Mouse (Mus musculus) forebrain, embryonic 13.5 days (tissue): ENCODE measurements at regions not wholly inside any gene's neighbourhood (a gene's known extent, or its start where the extent isn't known, plus 50 kb on each side); places are given as distances from the start of the nearest gene placed in this dataset.

Source experiments
- ATAC-seq: fragments of 200-750 bp; cut with Nextera tagmentation; 2 replicates; pipeline ENCODE4 v1.8.0; 2017
- H3K27ac ChIP-seq: fragments of 300-500 bp; sonication (generic); 2 replicates; pipeline ENCODE4 v1.5.1; 2015; ENCODE audit warnings: inconsistent platforms, mild to moderate bottlenecking, moderate library complexity
- H3K27me3 ChIP-seq: fragments of 300-500 bp; sonication (generic); 2 replicates; pipeline ENCODE4 v1.6.1; 2015; ENCODE audit warnings: mild to moderate bottlenecking, inconsistent platforms
- H3K36me3 ChIP-seq: fragments of 300-500 bp; sonication (generic); 2 replicates; pipeline ENCODE4 v1.6.1; 2015; ENCODE audit warnings: mild to moderate bottlenecking, inconsistent platforms; ENCODE audit not compliant: poor library complexity, severe bottlenecking
- H3K4me1 ChIP-seq: fragments of 300-500 bp; sonication (generic); 2 replicates; pipeline ENCODE4 v1.6.1; 2015; ENCODE audit warnings: inconsistent platforms
- H3K4me2 ChIP-seq: fragments of 300-500 bp; sonication (generic); 2 replicates; pipeline ENCODE4 v1.6.1; 2015; ENCODE audit warnings: inconsistent platforms, mild to moderate bottlenecking, moderate library complexity
- H3K4me3 ChIP-seq: fragments of 300-500 bp; sonication (generic); 2 replicates; pipeline ENCODE4 v1.5.1; 2015; ENCODE audit warnings: mild to moderate bottlenecking, inconsistent platforms
- H3K9ac ChIP-seq: fragments of 300-500 bp; sonication (generic); 2 replicates; pipeline ENCODE4 v1.6.1; 2015; ENCODE audit warnings: mild to moderate bottlenecking, inconsistent platforms
- H3K9me3 ChIP-seq: fragments of 300-500 bp; sonication (generic); replicated peaks from 2 replicates; pipeline ENCODE4 v1.6.1; 2016; ENCODE audit warnings: inconsistent platforms
- WGBS: fragments of 180-500 bp; shearing (Covaris S2); methylation state at CpG from one replicate; pipeline ENCODE4 v1.1.7; 2015; 5-methylcytosine and 5-hydroxymethylcytosine counted together

GRCm38 (mm10) chr5:118334054-118334453 lies 89.0 kb downstream of the 2410131K14Rik start:
- H3K27ac ChIP-seq: no peak overlapping the region
- no peak for ATAC-seq
- peaks cover 3% of the 10 kb centered on the region; the same call in 1 of the 2 replicates for H3K27me3 ChIP-seq
- no peaks in the 10 kb centered on the region for H3K36me3 ChIP-seq
- no peak overlapping the region for H3K9ac ChIP-seq
- H3K4me2 ChIP-seq: no peak overlapping the region
- H3K4me3 ChIP-seq: no peak overlapping the region
- no peaks in the 10 kb centered on the region for H3K9me3 ChIP-seq
- peaks cover 20% of the 10 kb centered on the region for H3K4me1 ChIP-seq
- 91% methylated on average over 2 of the region's 2 CpGs for WGBS

GRCm38 (mm10) chr5:118338186-118338585 lies 93.2 kb downstream of the 2410131K14Rik start:
- Histone ChIP-seq H3K9me3 (peaks cover 6% of the 10 kb centered on the region; the same call in 1 of the 2 replicates), H3K27me3 (no peaks in the 10 kb centered on the region), H3K4me3 (no peak overlapping the region), H3K4me2 (no peak overlapping the region), H3K36me3 (no peaks in the 10 kb centered on the region), H3K27ac (no peak overlapping the region), H3K4me1 (peaks cover 5% of the 10 kb centered on the region), H3K9ac (no peak overlapping the region)
- ATAC-seq: no peak
- WGBS: 95% methylated on average over 8 of the region's 8 CpGs

- WGBS: 62% methylated on average over 22 of the region's 22 CpGs
- no peaks in the 10 kb centered on the region for H3K36me3 ChIP-seq
- H3K9ac ChIP-seq: no peak overlapping the region
- H3K4me1 ChIP-seq: peaks cover 23% of the 10 kb centered on the region
- no peaks in the 10 kb centered on the region for H3K27me3 ChIP-seq
- 0 out of 2 replicates have a peak, but pooled peaks have one; percentile 10 for ATAC-seq
- no peak overlapping the region for H3K4me2 ChIP-seq
- no peak overlapping the region for H3K4me3 ChIP-seq
- no peak overlapping the region for H3K27ac ChIP-seq
- peaks cover 6% of the 10 kb centered on the region; the same call in 1 of the 2 replicates for H3K9me3 ChIP-seq
Observed at GRCm38 (mm10) chr5:118339676-118340661, 94.9 kb downstream of the 2410131K14Rik start.

GRCm38 (mm10) chr5:118343444-118344320 lies 98.7 kb downstream of the 2410131K14Rik start:
- Histone ChIP-seq H3K4me3 (no peak overlapping the region), H3K9ac (peak overlapping the region; percentile 6), H3K27me3 (no peaks in the 10 kb centered on the region), H3K4me2 (peak overlapping the region; percentile 25), H3K36me3 (no peaks in the 10 kb centered on the region), H3K27ac (peak overlapping the region; percentile 8; the same call in 1 of the 2 replicates), H3K9me3 (peaks cover 6% of the 10 kb centered on the region; the same call in 1 of the 2 replicates), H3K4me1 (peaks cover 28% of the 10 kb centered on the region)
- 15% methylated on average over 19 of the region's 19 CpGs for WGBS
- 0 out of 2 replicates have a peak, but pooled peaks have one; percentile 21 for ATAC-seq

- WGBS: 61% methylated on average over 3 of the region's 3 CpGs
- H3K4me3 ChIP-seq: no peak overlapping the region
- ATAC-seq: no peak
Observed at GRCm38 (mm10) chr5:118345226-118345625, 100.2 kb downstream of the 2410131K14Rik start.

GRCm38 (mm10) chr5:118349057-118349456 lies 104.0 kb downstream of the 2410131K14Rik start:
- 91% methylated on average over 3 of the region's 3 CpGs for WGBS
- Histone ChIP-seq H3K4me2 (no peak overlapping the region), H3K9me3 (no peaks in the 10 kb centered on the region), H3K4me1 (peaks cover 19% of the 10 kb centered on the region), H3K27me3 (no peaks in the 10 kb centered on the region), H3K27ac (no peak overlapping the region), H3K9ac (no peak overlapping the region), H3K4me3 (no peak overlapping the region), H3K36me3 (no peaks in the 10 kb centered on the region)
- ATAC-seq: no peak

More at GRCm38 (mm10) chr5:118345226-118345625, 100.2 kb downstream of the 2410131K14Rik start:
- Histone ChIP-seq H3K36me3 (no peaks in the 10 kb centered on the region), H3K9ac (no peak overlapping the region), H3K27me3 (no peaks in the 10 kb centered on the region), H3K27ac (no peak overlapping the region), H3K4me1 (peaks cover 27% of the 10 kb centered on the region), H3K9me3 (peaks cover 6% of the 10 kb centered on the region; the same call in 1 of the 2 replicates), H3K4me2 (no peak overlapping the region)

GRCm38 (mm10) chr5:118351301-118351700 lies 106.3 kb downstream of the 2410131K14Rik start:
- Histone ChIP-seq H3K4me1 (peaks cover 20% of the 10 kb centered on the region), H3K4me2 (no peak overlapping the region), H3K9ac (no peak overlapping the region), H3K4me3 (no peak overlapping the region), H3K27me3 (no peaks in the 10 kb centered on the region), H3K9me3 (no peaks in the 10 kb centered on the region), H3K36me3 (no peaks in the 10 kb centered on the region), H3K27ac (no peak overlapping the region)
- ATAC-seq: no peak
- 29% methylated on average over 1 of the region's 1 CpGs for WGBS

GRCm38 (mm10) chr5:118352142-118352541 lies 107.1 kb downstream of the 2410131K14Rik start:
- no peak overlapping the region for H3K27ac ChIP-seq
- H3K9me3 ChIP-seq: no peaks in the 10 kb centered on the region
- H3K4me3 ChIP-seq: no peak overlapping the region
- H3K4me2 ChIP-seq: no peak overlapping the region
- no peak for ATAC-seq
- no peak overlapping the region for H3K9ac ChIP-seq
- H3K36me3 ChIP-seq: no peaks in the 10 kb centered on the region
- WGBS: 96% methylated on average over 4 of the region's 4 CpGs
- no peaks in the 10 kb centered on the region for H3K27me3 ChIP-seq
- peaks cover 21% of the 10 kb centered on the region for H3K4me1 ChIP-seq

- no peak overlapping the region for H3K27ac ChIP-seq
- WGBS: 73% methylated on average over 6 of the region's 6 CpGs
- H3K9ac ChIP-seq: no peak overlapping the region
- H3K27me3 ChIP-seq: no peaks in the 10 kb centered on the region
- no peaks in the 10 kb centered on the region for H3K9me3 ChIP-seq
- peaks cover 21% of the 10 kb centered on the region for H3K4me1 ChIP-seq
- H3K36me3 ChIP-seq: no peaks in the 10 kb centered on the region
- H3K4me3 ChIP-seq: no peak overlapping the region
- no peak for ATAC-seq
- H3K4me2 ChIP-seq: no peak overlapping the region
Observed at GRCm38 (mm10) chr5:118353061-118353460, 108.0 kb downstream of the 2410131K14Rik start.

- Histone ChIP-seq H3K9me3 (no peaks in the 10 kb centered on the region), H3K27ac (no peak overlapping the region), H3K9ac (no peak overlapping the region), H3K27me3 (no peaks in the 10 kb centered on the region), H3K4me1 (peaks cover 21% of the 10 kb centered on the region), H3K4me3 (no peak overlapping the region), H3K36me3 (no peaks in the 10 kb centered on the region), H3K4me2 (no peak overlapping the region)
- 11% methylated on average over 9 of the region's 9 CpGs for WGBS
- ATAC-seq: no peak
Observed at GRCm38 (mm10) chr5:118353689-118354088, 108.7 kb downstream of the 2410131K14Rik start.

- no peak overlapping the region for H3K4me3 ChIP-seq
- ATAC-seq: no peak
- no peaks in the 10 kb centered on the region for H3K36me3 ChIP-seq
- H3K4me2 ChIP-seq: no peak overlapping the region
- no peaks in the 10 kb centered on the region for H3K9me3 ChIP-seq
- no peak overlapping the region for H3K27ac ChIP-seq
- no peak overlapping the region for H3K9ac ChIP-seq
- H3K27me3 ChIP-seq: no peaks in the 10 kb centered on the region
- H3K4me1 ChIP-seq: peaks cover 21% of the 10 kb centered on the region
- WGBS: 23% methylated on average over 5 of the region's 5 CpGs
Observed at GRCm38 (mm10) chr5:118354127-118354526, 109.1 kb downstream of the 2410131K14Rik start.
